Mouse (Mus musculus) T-cell, adult 2 months (primary cell): Measurements from ENCODE around the gene Ublcp1.

Experiments used
- DNase-seq: peaks from one replicate; pipeline ENCODE4 v3.0.0; 2022; ENCODE audit warnings: low spot score

Ublcp1 gene

GRCm38 (mm10) chr11:44417403-44417802 lies 52.9 kb downstream of the Ublcp1 start:
- DNase-seq: no peak

- no peak for DNase-seq
These were observed 55.7 kb downstream of the Ublcp1 start for GRCm38 (mm10) chr11:44414605-44415004.

- DNase-seq: no peak
These were observed 56.9 kb downstream of the Ublcp1 start for GRCm38 (mm10) chr11:44413371-44413770.

- peak; percentile 24 for DNase-seq
These were observed 58.0 kb downstream of the Ublcp1 start for GRCm38 (mm10) chr11:44412276-44412675.

GRCm38 (mm10) chr11:44410413-44410812 lies 59.9 kb downstream of the Ublcp1 start:
- no peak for DNase-seq

- no peak for DNase-seq
These were observed 61.7 kb downstream of the Ublcp1 start for GRCm38 (mm10) chr11:44408626-44409025.

- no peak for DNase-seq
These were observed 63.8 kb downstream of the Ublcp1 start for GRCm38 (mm10) chr11:44406457-44406856.

GRCm38 (mm10) chr11:44405961-44406360 lies 64.3 kb downstream of the Ublcp1 start:
- no peak for DNase-seq

GRCm38 (mm10) chr11:44405113-44405512 lies 65.2 kb downstream of the Ublcp1 start:
- DNase-seq: no peak
